Mouse (Mus musculus) bone marrow macrophage, adult 2 months (primary cell): ENCODE data around the gene Chmp6. TPM values are rescaled to one million over a fixed set of nuclear protein-coding genes. Genes with fewer than 3 reads are reported as not detected.

Experiments
- H3K27ac ChIP-seq: 2 replicates; pipeline ENCODE4 v1.5.1; 2012; ENCODE audit warnings: low read depth, low read length; ENCODE audit not compliant: insufficient read depth
- H3K4me1 ChIP-seq: 2 replicates; pipeline ENCODE4 v1.6.1; 2012; ENCODE audit warnings: low read length; ENCODE audit not compliant: control insufficient read depth, insufficient read depth
- H3K4me3 ChIP-seq: 2 replicates; pipeline ENCODE4 v1.5.1; 2012; ENCODE audit warnings: mild to moderate bottlenecking, low read length, moderate library complexity; ENCODE audit not compliant: insufficient read depth
- CTCF ChIP-seq: IDR thresholded peaks from 2 replicates; pipeline ENCODE4 v1.5.1; 2012; ENCODE audit warnings: low read depth, mild to moderate bottlenecking, low read length, moderate library complexity
- POLR2A ChIP-seq: IDR thresholded peaks from 2 replicates; pipeline ENCODE4 v1.6.1; 2012; ENCODE audit warnings: mild to moderate bottlenecking, low read depth, low read length, borderline replicate concordance
- polyA plus RNA-seq: library from polyadenylated mRNA; stranded (reverse); fragments of >200 nt; gene quantifications from 2 replicates; pipeline ENCODE4 v1.2.4, GENCODE M21; 2012; ENCODE audit not compliant: missing spikeins, insufficient read depth, insufficient read length

The Chmp6 gene
- polyA plus RNA-seq, 1 experiment = 34.0 TPM

DNA sequence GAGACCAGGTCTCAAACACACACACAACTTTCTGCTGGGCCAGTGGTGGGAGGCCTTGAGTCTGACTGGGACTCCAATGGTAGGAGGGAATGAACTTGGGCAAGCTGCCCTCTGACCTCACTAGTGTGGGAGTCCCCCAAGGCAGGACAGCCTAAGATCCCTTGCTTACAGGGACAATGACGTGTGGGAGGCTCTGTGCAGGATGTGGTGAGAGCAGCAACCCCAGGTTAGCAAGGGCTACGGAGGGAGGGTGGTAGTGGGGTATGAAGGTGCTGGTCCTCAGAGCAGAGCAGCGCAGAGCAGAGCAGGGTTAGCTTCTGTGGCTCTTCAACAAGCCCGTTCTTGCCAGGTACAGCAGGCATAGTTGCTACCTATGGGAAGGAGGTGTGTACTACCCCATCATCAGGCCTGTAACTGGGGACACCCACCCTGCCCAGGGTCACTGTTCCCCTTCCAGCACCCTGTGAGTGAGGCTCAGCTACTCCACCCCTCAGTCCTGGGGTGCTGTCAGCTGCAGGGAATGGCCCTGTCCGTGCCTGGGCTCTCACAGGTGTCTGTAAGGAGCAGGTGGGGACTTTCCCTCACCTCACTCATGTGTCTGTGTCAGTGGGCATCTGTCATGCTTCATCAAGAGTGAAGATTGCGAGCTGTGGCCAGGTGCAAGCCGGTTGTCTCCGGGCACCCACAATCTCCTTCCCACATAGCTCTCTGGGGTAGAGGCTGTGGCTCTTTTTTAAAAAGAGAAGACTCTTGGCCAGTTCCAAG is 20.8 kb downstream of the Chmp6 start:
- no peak for TF ChIP-seq POLR2A
- 0 out of 2 replicates have a peak, but pooled peaks have one; percentile 9 for TF ChIP-seq CTCF
- no peak overlapping the region for H3K4me3 ChIP-seq
- H3K4me1 ChIP-seq = peaks cover 55% of the 10 kb centered on the region
- H3K27ac ChIP-seq = no peak overlapping the region

DNA sequence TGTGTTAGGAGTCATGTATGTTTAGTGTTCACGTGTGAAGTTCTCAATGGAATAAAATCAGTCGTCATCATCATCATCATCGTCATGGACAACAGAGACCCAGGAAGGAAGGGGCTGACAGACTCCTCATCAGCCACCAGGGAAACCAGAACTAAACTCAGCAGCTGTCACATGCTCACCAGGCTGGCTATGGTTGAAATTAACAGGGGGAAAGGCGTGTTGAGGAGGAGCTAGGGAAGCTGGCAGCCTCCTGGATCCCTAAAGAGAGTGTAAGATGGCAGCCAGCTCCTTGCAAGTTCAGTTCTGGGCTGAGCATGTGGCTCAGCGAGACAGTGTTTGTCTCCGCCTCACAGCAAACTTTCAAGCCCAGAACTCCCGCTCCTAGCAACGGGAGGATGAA is 21.5 kb downstream of the Chmp6 start:
- Histone ChIP-seq H3K27ac (no peak overlapping the region), H3K4me1 (peaks cover 49% of the 10 kb centered on the region), H3K4me3 (no peak overlapping the region)
- TF ChIP-seq CTCF (no peak), POLR2A (no peak)

- Histone ChIP-seq H3K4me1 (peaks cover 42% of the 10 kb centered on the region), H3K27ac (no peak overlapping the region), H3K4me3 (no peak overlapping the region)
- no peak for TF ChIP-seq POLR2A
- TF ChIP-seq CTCF = peak; percentile 83
These were observed 22.2 kb downstream of the Chmp6 start for GRCm38 (mm10) chr11:119935457-119935856.

GRCm38 (mm10) chr11:119936456-119936855 is 23.2 kb downstream of the Chmp6 start:
- Histone ChIP-seq H3K4me3 (no peak overlapping the region), H3K27ac (no peak overlapping the region), H3K4me1 (peaks cover 38% of the 10 kb centered on the region)
- no peak for TF ChIP-seq POLR2A
- TF ChIP-seq CTCF = no peak

GRCm38 (mm10) chr11:119937216-119937615 is 24.0 kb downstream of the Chmp6 start:
- TF ChIP-seq POLR2A (no peak), CTCF (no peak)
- H3K4me3 ChIP-seq = no peak overlapping the region
- H3K4me1 ChIP-seq = peaks cover 36% of the 10 kb centered on the region
- H3K27ac ChIP-seq = no peak overlapping the region

DNA sequence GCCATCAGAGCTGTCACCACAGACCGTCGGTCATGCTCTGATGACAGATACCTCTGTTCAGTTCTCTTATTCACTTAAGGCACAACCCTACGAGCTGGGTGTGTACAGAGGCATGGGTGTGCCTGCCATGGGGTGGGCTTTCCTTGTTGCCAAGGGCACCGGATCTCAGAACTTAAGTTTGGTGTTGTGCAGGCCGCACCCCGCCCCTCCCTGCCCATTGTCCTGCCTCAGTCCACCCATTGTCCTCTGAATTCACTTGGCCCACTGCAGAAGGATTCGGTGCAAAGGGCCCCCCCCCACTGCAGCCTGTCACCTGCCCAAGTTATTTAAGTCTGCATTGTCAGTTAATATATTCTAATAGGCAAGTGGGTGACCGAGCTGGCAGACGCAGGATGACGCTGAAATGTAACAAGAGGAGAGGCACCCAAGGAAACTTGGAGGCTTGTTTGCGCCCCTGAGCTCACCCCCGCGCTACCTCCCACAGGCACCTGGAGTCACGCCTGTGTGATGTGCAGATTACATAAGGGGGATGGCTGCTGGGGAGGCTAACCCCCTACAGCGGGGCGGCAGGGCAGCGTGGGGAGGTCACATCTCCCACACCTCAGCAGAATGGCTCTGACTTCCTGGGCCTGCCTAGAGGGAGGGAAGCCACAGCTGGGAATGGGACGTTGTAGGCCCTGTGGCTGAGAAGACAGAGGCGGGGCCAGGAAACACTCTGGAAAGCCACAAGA is 24.7 kb downstream of the Chmp6 start:
- H3K27ac ChIP-seq = no peak overlapping the region
- peaks cover 31% of the 10 kb centered on the region for H3K4me1 ChIP-seq
- no peak overlapping the region for H3K4me3 ChIP-seq
- no peak for TF ChIP-seq CTCF
- no peak for TF ChIP-seq POLR2A

GRCm38 (mm10) chr11:119939073-119939710 is 26.0 kb downstream of the Chmp6 start:
- no peak overlapping the region for H3K27ac ChIP-seq
- peaks cover 23% of the 10 kb centered on the region for H3K4me1 ChIP-seq
- TF ChIP-seq CTCF = no peak
- TF ChIP-seq POLR2A = no peak
- no peak overlapping the region for H3K4me3 ChIP-seq

DNA sequence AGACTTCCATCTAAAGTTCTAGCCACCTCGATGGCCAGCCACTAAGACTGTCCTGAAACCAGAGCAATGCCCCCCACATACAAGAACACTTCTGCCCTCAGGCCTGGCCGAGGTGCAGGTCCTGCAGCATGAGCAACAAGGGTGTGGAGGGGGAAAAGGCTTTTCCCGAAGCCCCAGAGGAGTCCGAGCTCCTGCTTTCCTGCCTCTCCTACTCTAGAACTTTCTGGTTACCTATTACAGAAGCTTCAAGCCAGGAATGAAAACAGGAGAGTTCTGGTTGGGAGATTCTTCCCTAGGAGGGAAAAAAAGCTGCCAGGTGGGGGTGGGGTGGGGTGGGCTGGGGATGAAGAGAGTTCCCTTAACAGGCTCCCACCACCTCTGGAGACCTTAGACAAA is 26.5 kb downstream of the Chmp6 start:
- TF ChIP-seq POLR2A = no peak
- no peak for TF ChIP-seq CTCF
- H3K4me1 ChIP-seq = peaks cover 25% of the 10 kb centered on the region
- H3K4me3 ChIP-seq = no peak overlapping the region
- H3K27ac ChIP-seq = no peak overlapping the region

GRCm38 (mm10) chr11:119940142-119940541 is 26.9 kb downstream of the Chmp6 start:
- Histone ChIP-seq H3K27ac (no peak overlapping the region), H3K4me3 (no peak overlapping the region), H3K4me1 (peaks cover 28% of the 10 kb centered on the region)
- TF ChIP-seq POLR2A (no peak), CTCF (no peak)
